Mouse (Mus musculus) embryonic stem cell, embryonic (primary cell): ENCODE results near the gene Anapc7.

Source experiments
- CTCF ChIA-PET, 4 experiments: fragments of 300-600 bp in 2 of 4; fragments of 350-600 bp in 2 of 4; sonication (Branson Sonifier 250); formaldehyde crosslinking; loops; one replicate each; lab custom pipeline; 2022; ENCODE audit warnings: inconsistent platforms in 2 of 4; lab: Charles Lee
- POLR2A ChIA-PET, 4 experiments: fragments of 300-600 bp in 2 of 4; fragments of 350-600 bp in 2 of 4; sonication (Branson Sonifier 250); formaldehyde crosslinking; loops; one replicate each; lab custom pipeline; 2022; ENCODE audit warnings: antibody characterized with exemption in 4 of 4, inconsistent platforms in 1 of 4; lab: Charles Lee

Gene Anapc7

GRCm38 (mm10) chr5:122421271-122422068 lies at the start of gene Anapc7:
TSS of gene Anapc7 (plus strand) at chr5:122421693.
- ChIA-PET CTCF (interaction anchor here in 1 of 4 experiments (1.3 kb wide), 1 partner anchor 157 kb away, joined by 5 read pairs; the partner anchor contains the start of gene Tctn1), POLR2A (interaction anchor here in 3 of 4 experiments (0.6 to 1.9 kb wide), 17 partner anchors 11 to 404 kb away, joined by 3 to 12 read pairs (median 3); no protein-coding TSS in a partner anchor)

- CTCF ChIA-PET, result interaction anchor here (0.6 to 1.3 kb wide), 11 partner anchors 8 to 269 kb away, joined by 3 to 4 read pairs (median 3); partner anchors contain the start of gene Rad9b (in 1 of the 4)
- POLR2A ChIA-PET, result interaction anchor here in 3 of 4 experiments (0.5 to 2.1 kb wide), 35 partner anchors 7 to 1821 kb away, joined by 3 to 22 read pairs (median 3); partner anchors contain the start of genes Rad9b (in 3 of the 3), Vps29 (in 2 of the 3), Naa25 (in 1 of the 3) and Tctn1 (in 1 of the 3)
Observed at GRCm38 (mm10) chr5:122372192-122372769, 49.2 kb upstream of the Anapc7 start, which contains the start of gene Fam216a. TSS of gene Fam216a (minus strand) at chr5:122372364.

- POLR2A ChIA-PET, result interaction anchor here in 3 of 4 experiments (0.6 to 2.1 kb wide), 25 partner anchors 11 to 421 kb away, joined by 3 to 22 read pairs (median 4); partner anchors contain the start of genes Rad9b (in 3 of the 3), Vps29 (in 2 of the 3) and Tctn1 (in 1 of the 3)
- CTCF ChIA-PET, result interaction anchor here in 3 of 4 experiments (0.6 to 1.3 kb wide), 7 partner anchors 19 to 182 kb away, joined by 3 to 4 read pairs (median 3); partner anchors contain the start of gene Rad9b (in 1 of the 3)
Observed at GRCm38 (mm10) chr5:122372878-122373277, 48.6 kb upstream of the Anapc7 start.

- CTCF ChIA-PET, result interaction anchor here in 3 of 4 experiments (0.6 to 0.9 kb wide), 13 partner anchors 22 to 1160 kb away, joined by 3 to 15 read pairs (median 5); partner anchors contain the start of genes Rad9b (in 1 of the 3) and Tctn1 (in 1 of the 3)
- POLR2A ChIA-PET, result interaction anchor here in 3 of 4 experiments (0.6 to 1.6 kb wide), 20 partner anchors 7 to 564 kb away, joined by 3 to 12 read pairs (median 5); partner anchors contain the start of genes Rad9b (in 1 of the 3) and Vps29 (in 1 of the 3)
Observed at GRCm38 (mm10) chr5:122377101-122377833, 44.2 kb upstream of the Anapc7 start.

- ChIA-PET CTCF (interaction anchor here (0.6 to 2.6 kb wide), 8 partner anchors 24 to 526 kb away, joined by 3 to 26 read pairs (median 3); partner anchors contain the start of genes Rad9b (in 1 of the 4) and Tctn1 (in 1 of the 4)), POLR2A (interaction anchor here in 3 of 4 experiments (0.6 to 2.2 kb wide), 11 partner anchors 8 to 565 kb away, joined by 3 to 17 read pairs (median 4); partner anchors contain the start of genes Rad9b (in 2 of the 3) and Vps29 (in 2 of the 3))
Observed at GRCm38 (mm10) chr5:122378171-122378570, 43.3 kb upstream of the Anapc7 start.

- CTCF ChIA-PET, result interaction anchor here (0.5 to 3.3 kb wide), 66 partner anchors 8 to 687 kb away, joined by 3 to 26 read pairs (median 3); partner anchors contain the start of genes Tctn1 (in 3 of the 4), Arpc3 (in 2 of the 4), Gpn3 (in 2 of the 4) and Fam216a (in 1 of the 4)
- POLR2A ChIA-PET, result interaction anchor here in 3 of 4 experiments (0.6 to 2.2 kb wide), 21 partner anchors 8 to 251 kb away, joined by 3 to 17 read pairs (median 4); partner anchors contain the start of genes Rad9b (in 2 of the 3), Vps29 (in 2 of the 3), Arpc3 (in 1 of the 3) and Gpn3 (in 1 of the 3)
Observed at GRCm38 (mm10) chr5:122379374-122380155, 41.9 kb upstream of the Anapc7 start.

- ChIA-PET POLR2A (interaction anchor here in 2 of 4 experiments (0.6 to 1.8 kb wide), 6 partner anchors 8 to 116 kb away, joined by 3 to 10 read pairs (median 3); partner anchors contain the start of gene Fam216a (in 1 of the 2)), CTCF (interaction anchor here in 1 of 4 experiments (1.8 kb wide), 1 partner anchor 10 kb away, joined by 8 read pairs; no protein-coding TSS in a partner anchor)
Observed at GRCm38 (mm10) chr5:122390006-122390405, 31.5 kb upstream of the Anapc7 start.

GRCm38 (mm10) chr5:122390671-122391070 lies 30.8 kb upstream of the Anapc7 start:
- ChIA-PET CTCF (interaction anchor here in 1 of 4 experiments (1.8 kb wide), 1 partner anchor 11 kb away, joined by 8 read pairs; no protein-coding TSS in a partner anchor), POLR2A (interaction anchor here in 1 of 4 experiments (1.0 to 1.8 kb wide), 3 partner anchors 9 to 18 kb away, joined by 3 to 10 read pairs (median 4); partner anchors contain the start of gene Fam216a)

- POLR2A ChIA-PET, result interaction anchor here in 2 of 4 experiments (0.6 to 1.6 kb wide), 12 partner anchors 9 to 1957 kb away, joined by 3 to 5 read pairs (median 3); partner anchors contain the start of genes Rad9b (in 1 of the 2) and Vps29 (in 1 of the 2)
- CTCF ChIA-PET, result interaction anchor here in 3 of 4 experiments (0.6 to 1.3 kb wide), 7 partner anchors 11 to 277 kb away, joined by 3 to 4 read pairs (median 3); partner anchors contain the start of gene Tctn1 (in 1 of the 3)
Observed at GRCm38 (mm10) chr5:122391178-122391785, 30.2 kb upstream of the Anapc7 start.

GRCm38 (mm10) chr5:122391786-122392180 lies 29.7 kb upstream of the Anapc7 start, which contains the start of gene Arpc3:
TSS of gene Arpc3 (plus strand) at chr5:122391878.
- CTCF ChIA-PET, result interaction anchor here (0.6 to 1.3 kb wide), 10 partner anchors 11 to 277 kb away, joined by 3 to 8 read pairs (median 3); partner anchors contain the start of gene Tctn1 (in 2 of the 4)
- POLR2A ChIA-PET, result interaction anchor here in 2 of 4 experiments (0.6 to 1.6 kb wide), 12 partner anchors 9 to 1956 kb away, joined by 3 to 5 read pairs (median 3); partner anchors contain the start of genes Rad9b (in 1 of the 2) and Vps29 (in 1 of the 2)

- CTCF ChIA-PET, result interaction anchor here in 3 of 4 experiments (0.6 to 1.3 kb wide), 9 partner anchors 10 to 278 kb away, joined by 3 to 10 read pairs (median 3); partner anchors contain the start of gene Tctn1 (in 2 of the 3)
- POLR2A ChIA-PET, result interaction anchor here (0.6 to 1.6 kb wide), 12 partner anchors 10 to 1955 kb away, joined by 3 to 8 read pairs (median 3); partner anchors contain the start of genes Rad9b (in 1 of the 4), Tctn1 (in 1 of the 4) and Vps29 (in 1 of the 4)
Observed at GRCm38 (mm10) chr5:122392227-122393004, 29.1 kb upstream of the Anapc7 start.

GRCm38 (mm10) chr5:122393887-122394286 lies 27.6 kb upstream of the Anapc7 start:
- ChIA-PET CTCF (interaction anchor here (0.5 to 1.9 kb wide), 28 partner anchors 9 to 670 kb away, joined by 3 to 23 read pairs (median 4); partner anchors contain the start of genes Tctn1 (in 3 of the 4), Fam216a (in 1 of the 4) and Gpn3 (in 1 of the 4)), POLR2A (interaction anchor here in 3 of 4 experiments (0.6 to 1.7 kb wide), 7 partner anchors 16 to 129 kb away, joined by 3 to 8 read pairs (median 3); partner anchors contain the start of genes Rad9b (in 2 of the 3), Vps29 (in 2 of the 3) and Tctn1 (in 1 of the 3))

- ChIA-PET POLR2A (interaction anchor here in 3 of 4 experiments (0.6 to 1.8 kb wide), 36 partner anchors 9 to 377 kb away, joined by 3 to 11 read pairs (median 3); partner anchors contain the start of genes Fam216a (in 3 of the 3), Gpn3 (in 2 of the 3), Ppp1cc (in 1 of the 3) and Rad9b (in 1 of the 3)), CTCF (interaction anchor here (0.6 to 2.9 kb wide), 15 partner anchors 11 to 569 kb away, joined by 3 to 20 read pairs (median 5); partner anchors contain the start of gene Tctn1 (in 1 of the 4))
Observed at GRCm38 (mm10) chr5:122396791-122397190, 24.7 kb upstream of the Anapc7 start.
